Mouse (Mus musculus) myocyte (in vitro differentiated cells): Measurements from ENCODE around the gene Zfp326.

Experiments
- POLR2A ChIP-seq: IDR thresholded peaks from one replicate; pipeline ENCODE4 v1.6.1; 2011; ENCODE audit warnings: low read depth, mild to moderate bottlenecking, control low read depth, moderate library complexity; ENCODE audit not compliant: insufficient read length
- TCF12 ChIP-seq: IDR thresholded peaks from one replicate; pipeline ENCODE4 v1.6.1; 2011; ENCODE audit warnings: mild to moderate bottlenecking, control low read depth; ENCODE audit not compliant: poor library complexity, insufficient read depth, severe bottlenecking
- TCF3 ChIP-seq: IDR thresholded peaks from one replicate; pipeline ENCODE4 v1.6.1; 2011; ENCODE audit warnings: low read depth, control low read depth; ENCODE audit not compliant: insufficient read length

- TF ChIP-seq POLR2A (no peak), TCF3 (no peak), TCF12 (no peak)
Measured at GRCm38 (mm10) chr5:105844044-105844753, 32.2 kb upstream of the Zfp326 start.
